8 mouse cellular contexts compared by ENCODE assay signal in genomic region chr2:27680058-27680457, GRCm38 (mm10). TPM values are rescaled to one million over a fixed set of nuclear protein-coding genes. Genes with fewer than 3 reads are reported as not detected.
DNase-seq lines count a peak whose midpoint lies in the region; ATAC-seq lines count a peak whose summit lies in the region.

No protein-coding gene starts in this region.

- peak overlapping the region; percentile 89; the same call in 1 of the 2 replicates for H3K4me3 ChIP-seq in embryonic facial prominence, embryonic 10.5 days
- H3K4me3 ChIP-seq in hindbrain, embryonic 15.5 days = no peak overlapping the region
- no peak overlapping the region for H3K4me3 ChIP-seq in liver, embryonic 12.5 days

- no peak for ATAC-seq in hindbrain, embryonic 15.5 days (ENCODE audit: low FRiP score, low read depth)
- no peak for ATAC-seq in liver, embryonic 12.5 days
- no peak for ATAC-seq in monocyte, adult 5-6 weeks (replicated peaks; ENCODE audit: insufficient number of reproducible peaks, low FRiP score, low TSS enrichment, poor library complexity, severe bottlenecking)

- peak; percentile 95 for DNase-seq in heart, adult 11 months
- DNase-seq in heart, adult 9 months (ENCODE audit: low spot score in 2 of 2) = no peak
- DNase-seq in embryonic facial prominence, embryonic 10.5 days (ENCODE audit: low spot score) = no peak
- DNase-seq in left cerebral cortex, adult 9 months (ENCODE audit: low spot score in 2 of 2) = no peak
- DNase-seq in right cerebral cortex, postnatal 36 days (ENCODE audit: low spot score in 2 of 2) = no peak

- no peak overlapping the region for H3K9ac ChIP-seq in hindbrain, embryonic 15.5 days
- no peak overlapping the region; the same call in 1 of the 2 replicates for H3K9ac ChIP-seq in liver, embryonic 12.5 days

- H3K4me1 ChIP-seq in embryonic facial prominence, embryonic 10.5 days = peaks cover 79% of the 10 kb centered on the region
- peaks cover 76% of the 10 kb centered on the region for H3K4me1 ChIP-seq in hindbrain, embryonic 15.5 days (replicated peaks)
- peaks cover 69% of the 10 kb centered on the region for H3K4me1 ChIP-seq in liver, embryonic 12.5 days

- WGBS in embryonic facial prominence, embryonic 10.5 days = 63% methylated on average over 6 of the region's 6 CpGs
- 60% methylated on average over 6 of the region's 6 CpGs for WGBS in hindbrain, embryonic 15.5 days
- 62% methylated on average over 6 of the region's 6 CpGs for WGBS in liver, embryonic 12.5 days (ENCODE audit: insufficient replicate concordance)

- H3K27me3 ChIP-seq in embryonic facial prominence, embryonic 10.5 days (replicated peaks; ENCODE audit: low read depth, poor library complexity, severe bottlenecking) = peaks cover 17% of the 10 kb centered on the region
- no peaks in the 10 kb centered on the region for H3K27me3 ChIP-seq in hindbrain, embryonic 15.5 days
- peaks cover 47% of the 10 kb centered on the region for H3K27me3 ChIP-seq in liver, embryonic 12.5 days (replicated peaks)

- H3K36me3 ChIP-seq in embryonic facial prominence, embryonic 10.5 days (replicated peaks) = no peaks in the 10 kb centered on the region
- no peaks in the 10 kb centered on the region for H3K36me3 ChIP-seq in hindbrain, embryonic 15.5 days
- H3K36me3 ChIP-seq in liver, embryonic 12.5 days = no peaks in the 10 kb centered on the region

- H3K9me3 ChIP-seq in embryonic facial prominence, embryonic 10.5 days = no peaks in the 10 kb centered on the region
- no peaks in the 10 kb centered on the region for H3K9me3 ChIP-seq in hindbrain, embryonic 15.5 days
- H3K9me3 ChIP-seq in liver, embryonic 12.5 days (replicated peaks) = no peaks in the 10 kb centered on the region

- peak overlapping the region; percentile 85 for H3K4me2 ChIP-seq in hindbrain, embryonic 15.5 days
- H3K4me2 ChIP-seq in liver, embryonic 12.5 days = peak overlapping the region; percentile 92

- peak overlapping the region; percentile 72 for H3K27ac ChIP-seq in embryonic facial prominence, embryonic 10.5 days (replicated peaks)
- H3K27ac ChIP-seq in hindbrain, embryonic 15.5 days (replicated peaks) = no peak overlapping the region
- peak overlapping the region; percentile 27; the same call in 1 of the 2 replicates for H3K27ac ChIP-seq in liver, embryonic 12.5 days

RNA-seq across cellular contexts. Expression of gene Rxra, which starts 3.8 kb away (rescaled TPM):
- polyA plus RNA-seq in embryonic facial prominence, embryonic 10.5 days (2016; fragmentation: Nextera tagmentation; extraction: Ambion mirVana) = 8.8 and 9.3 TPM in 2 replicates
- polyA plus RNA-seq in hindbrain, embryonic 15.5 days (2015; fragmentation: Nextera tagmentation; extraction: Ambion mirVana) = 4.7 and 4.9 TPM in 2 replicates
- 3.9 and 4.2 TPM in 2 replicates for polyA plus RNA-seq in liver, embryonic 12.5 days (2016; fragmentation: Nextera tagmentation; extraction: Ambion mirVana)
- 19.7 to 21.3 TPM (median 21.2 TPM) in 3 replicates for total RNA-seq in monocyte, adult 5-6 weeks (2017)
